Mouse (Mus musculus): ENCODE results near the gene Vtcn1.

DNA sequence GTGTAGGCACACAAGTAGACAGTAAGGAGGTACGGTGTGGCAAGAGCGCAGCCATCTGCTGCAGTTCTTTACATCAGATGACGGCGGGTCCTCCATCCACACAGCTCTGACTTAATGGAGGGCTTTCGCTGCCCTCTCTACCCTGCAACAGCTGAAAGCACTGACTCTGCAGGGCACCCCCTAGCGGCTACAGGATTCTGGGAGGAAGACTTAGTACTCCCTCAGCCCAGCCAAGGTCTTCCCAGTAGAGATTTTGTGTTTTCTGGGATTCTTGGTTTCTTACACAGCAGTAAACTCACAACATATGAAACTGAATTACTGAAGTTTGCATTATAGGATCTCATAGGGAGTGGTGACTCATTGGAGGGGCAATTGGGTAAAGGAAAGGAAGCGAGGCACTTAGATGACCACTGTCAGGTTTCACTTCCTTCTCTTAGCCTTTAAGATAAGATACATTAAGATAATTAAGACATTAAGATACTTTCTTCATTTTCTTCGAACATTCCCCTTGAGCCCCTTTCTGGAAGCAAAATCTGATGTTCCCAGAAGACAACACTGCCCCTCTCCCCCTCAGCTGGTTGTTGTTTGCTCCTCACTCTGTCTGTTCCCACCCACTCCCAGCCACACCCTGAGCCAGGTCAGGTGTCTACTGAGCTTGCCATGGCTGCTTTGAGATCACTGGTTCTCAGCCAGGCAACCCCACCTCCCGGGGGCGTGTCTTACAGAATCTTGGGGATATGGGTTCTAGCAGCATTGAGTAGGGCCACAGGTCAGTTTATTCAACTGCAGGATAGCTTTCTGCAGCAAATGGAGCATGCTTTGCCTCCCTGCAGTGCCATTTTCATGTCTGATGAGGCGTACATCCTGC, 107.1 kb downstream of the Vtcn1 start:
- TF ChIP-seq CTCF (IDR thresholded peaks at IDR 0.05; ENCODE audit: low read depth, low read length) (no peak), GATA2 (IDR thresholded peaks at IDR 0.05; ENCODE audit: borderline replicate concordance, low read depth, low read length) (no peak), GATA1 (IDR thresholded peaks at IDR 0.05; ENCODE audit: borderline replicate concordance, low read length) (no peak), POLR2AphosphoS5 (IDR thresholded peaks at IDR 0.05; ENCODE audit: insufficient replicate concordance, low read depth, low read length) (no peak), TAL1 (conservative IDR thresholded peaks at IDR 0.05; ENCODE audit: low read depth, low read length) (no peak)

Measured in G1E (cell line).